Comparison of ENCODE assay signal across 17 mouse cellular contexts in the genomic region with DNA sequence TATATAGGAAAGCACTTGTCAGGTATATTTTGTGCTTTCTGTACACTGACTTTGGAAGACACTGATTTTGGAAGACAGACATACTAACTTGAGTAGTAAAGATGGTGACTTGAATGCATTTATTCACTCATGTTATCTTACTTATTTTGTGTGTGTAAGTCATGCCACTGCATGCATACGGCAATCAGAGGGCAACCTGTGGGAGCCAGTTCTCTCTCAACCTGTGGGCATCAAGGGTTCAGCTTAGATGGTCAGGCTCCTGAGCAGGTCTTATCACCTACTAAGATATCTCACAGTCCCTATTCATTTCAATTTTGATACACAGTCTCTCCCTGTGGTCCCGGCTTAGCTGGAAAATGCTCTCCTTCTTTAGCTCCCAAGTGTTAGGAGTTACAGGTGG. TPM values are rescaled to one million over a fixed set of nuclear protein-coding genes. Genes with fewer than 3 reads are reported as not detected.
"Had no signal": no experiment of that assay in that cellular context is flagged by ENCODE, and none has a peak within 500 bp of the region (broad histone marks: within the 10 kb centered on the region; RNA-seq: fewer than 3 reads in every experiment).

No protein-coding gene starts in this region.

- DNase-seq: right cerebral cortex, adult 18-20 months; right cerebral cortex, postnatal 14 days; right cerebral cortex, postnatal 25 days; right cerebral cortex, postnatal 4 days; spleen, adult 18-20 months; thymus, adult 18-20 months; thymus, adult 2 months; thymus, postnatal 14 days; thymus, postnatal 25 days; thymus, postnatal 36 days; thymus, postnatal 4 days had no signal

- H3K27me3 ChIP-seq: neural tube, embryonic 13.5 days; neural tube, embryonic 15.5 days; stomach, embryonic 15.5 days had no signal

- H3K27ac ChIP-seq: neural tube, embryonic 13.5 days; neural tube, embryonic 15.5 days; stomach, embryonic 15.5 days; stomach, postnatal 0 days had no signal

- H3K4me3 ChIP-seq: neural tube, embryonic 13.5 days; neural tube, embryonic 15.5 days; stomach, embryonic 15.5 days had no signal

- H3K9me3 ChIP-seq: neural tube, embryonic 13.5 days; neural tube, embryonic 15.5 days; stomach, embryonic 15.5 days had no signal

- H3K36me3 ChIP-seq: neural tube, embryonic 13.5 days; neural tube, embryonic 15.5 days; stomach, embryonic 15.5 days had no signal

RNA-seq across cellular contexts. Expression of gene Grip1, which starts 5.4 kb away (rescaled TPM):
- total RNA-seq: neutrophil, adult 5-6 weeks had no signal
- polyA plus RNA-seq: spleen, adult 2 months had no signal
